Mouse (Mus musculus) testis, postnatal 10 days (tissue): Measurements from ENCODE around the gene Gm14085.
"Not testable (repeated sequence)": the region's sequence is repeated elsewhere in the genome, so short reads cannot be mapped to it uniquely, and the experiment has no call there.

ENCODE experiments used
- DNase-seq: peaks from one replicate; pipeline ENCODE4 v3.0.0; 2021; ENCODE audit warnings: low spot score

The Gm14085 gene

GRCm38 (mm10) chr2:122484641-122485040 is at the start of gene Gm14085:
Gm14085 (plus strand) TSS chr2:122484941.
- no peak for DNase-seq

- not testable (repeated sequence) for DNase-seq
These were observed 45.8 kb upstream of the Gm14085 start for GRCm38 (mm10) chr2:122438706-122439482.

GRCm38 (mm10) chr2:122440521-122440920 is 44.2 kb upstream of the Gm14085 start:
- not testable (repeated sequence) for DNase-seq

- DNase-seq, result no peak
These were observed 43.5 kb upstream of the Gm14085 start for GRCm38 (mm10) chr2:122441000-122441933.

GRCm38 (mm10) chr2:122450351-122450750 is 34.4 kb upstream of the Gm14085 start:
- DNase-seq, result no peak

GRCm38 (mm10) chr2:122452426-122452825 is 32.3 kb upstream of the Gm14085 start:
- no peak for DNase-seq

GRCm38 (mm10) chr2:122466901-122467300 is 17.8 kb upstream of the Gm14085 start:
- no peak for DNase-seq

- peak; percentile 94 for DNase-seq
These were observed 17.3 kb upstream of the Gm14085 start for GRCm38 (mm10) chr2:122467351-122468013.

- DNase-seq, result no peak
These were observed 15.5 kb upstream of the Gm14085 start for GRCm38 (mm10) chr2:122469221-122469620.

GRCm38 (mm10) chr2:122476585-122476984 is 8.2 kb upstream of the Gm14085 start:
- no peak for DNase-seq

- not testable (repeated sequence) for DNase-seq
These were observed 954 bp upstream of the Gm14085 start for GRCm38 (mm10) chr2:122483787-122484186.

GRCm38 (mm10) chr2:122485654-122486053 is 913 bp downstream of the Gm14085 start:
- not testable (repeated sequence) for DNase-seq

- DNase-seq, result not testable (repeated sequence)
These were observed 1.4 kb downstream of the Gm14085 start for GRCm38 (mm10) chr2:122486122-122486521.

GRCm38 (mm10) chr2:122486674-122487073 is 1.9 kb downstream of the Gm14085 start:
- DNase-seq, result no peak

GRCm38 (mm10) chr2:122529696-122530095 is 45.0 kb downstream of the Gm14085 start:
- DNase-seq, result not testable (repeated sequence)

GRCm38 (mm10) chr2:122531290-122531689 is 46.5 kb downstream of the Gm14085 start:
- no peak for DNase-seq

GRCm38 (mm10) chr2:122531726-122532125 is 47.0 kb downstream of the Gm14085 start:
- no peak for DNase-seq

- DNase-seq, result no peak
These were observed 47.5 kb downstream of the Gm14085 start for GRCm38 (mm10) chr2:122532136-122532801.

- DNase-seq, result no peak
These were observed 48.1 kb downstream of the Gm14085 start for GRCm38 (mm10) chr2:122532802-122533186.

GRCm38 (mm10) chr2:122533378-122533777 is 48.6 kb downstream of the Gm14085 start:
- DNase-seq, result peak; percentile 47

- DNase-seq, result no peak
These were observed 49.9 kb downstream of the Gm14085 start for GRCm38 (mm10) chr2:122534671-122535070.

- DNase-seq, result peak; percentile 69
These were observed 73.6 kb downstream of the Gm14085 start for GRCm38 (mm10) chr2:122558317-122558716.
